Mouse (Mus musculus): ENCODE data around the gene Rsu1.

- no peak for TF ChIP-seq CTCF (IDR thresholded peaks at IDR 0.05; ENCODE audit: low read depth, low read length)
- no peak for TF ChIP-seq POLR2A (IDR thresholded peaks at IDR 0.05; ENCODE audit: insufficient read depth, low read length)
Measured at GRCm38 (mm10) chr2:13044555-13044954, 226.7 kb downstream of the Rsu1 start.

Measured in ES-Bruce4 (cell line).